Mouse (Mus musculus): ENCODE measurements around the gene Ikzf3. TPM values are rescaled to one million over a fixed set of nuclear protein-coding genes. Genes with fewer than 3 reads are reported as not detected.
A peak's percentile ranks its signal among the peaks of the same experiment; 100 is the strongest.

Gene Ikzf3
- total RNA-seq, 2 experiments from 2014 or later, result 1.4 to 3.1 TPM

DNA sequence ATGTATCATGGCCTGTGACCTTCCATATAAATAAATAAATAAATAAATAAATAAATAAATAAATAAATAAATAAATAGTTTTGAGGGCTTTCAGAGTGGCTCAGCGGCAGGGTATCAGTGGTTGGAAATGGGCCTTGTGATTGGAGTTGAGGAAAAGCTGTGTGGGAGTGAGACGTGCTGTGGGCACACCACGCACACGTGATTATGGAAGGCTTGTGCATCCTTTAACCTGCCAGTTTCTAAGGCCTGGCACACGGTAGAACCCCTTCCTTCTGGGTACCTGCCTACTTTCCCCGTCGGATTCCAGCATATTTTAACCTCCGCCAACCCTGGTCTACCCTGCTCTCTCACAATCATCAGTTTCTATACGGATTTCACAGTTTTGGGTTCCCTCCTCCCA is 88.9 kb downstream of the Ikzf3 start:
- no peak for ATAC-seq (replicated peaks; ENCODE audit: low FRiP score, poor library complexity, severe bottlenecking)

DNA sequence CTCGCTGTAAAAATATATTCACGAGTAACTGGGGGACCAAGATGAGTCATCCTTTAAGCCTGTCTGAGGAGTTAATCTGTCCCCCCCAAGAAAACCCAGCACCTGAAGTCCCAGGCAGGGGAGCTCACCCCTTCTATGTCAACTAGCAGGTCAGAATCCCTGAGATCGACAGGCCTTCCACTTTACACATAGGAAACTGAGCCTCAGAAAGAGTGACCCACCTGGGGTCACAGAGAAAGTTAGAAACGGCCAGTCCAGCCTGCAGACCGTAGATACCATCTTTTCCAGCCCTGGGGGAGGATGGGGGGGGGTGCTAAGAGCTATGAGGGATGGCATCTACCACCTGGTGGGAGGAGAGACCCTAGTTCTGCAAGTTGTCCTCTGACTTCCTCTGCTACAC is 89.3 kb downstream of the Ikzf3 start:
- no peak for ATAC-seq (replicated peaks; ENCODE audit: low FRiP score, poor library complexity, severe bottlenecking)

DNA sequence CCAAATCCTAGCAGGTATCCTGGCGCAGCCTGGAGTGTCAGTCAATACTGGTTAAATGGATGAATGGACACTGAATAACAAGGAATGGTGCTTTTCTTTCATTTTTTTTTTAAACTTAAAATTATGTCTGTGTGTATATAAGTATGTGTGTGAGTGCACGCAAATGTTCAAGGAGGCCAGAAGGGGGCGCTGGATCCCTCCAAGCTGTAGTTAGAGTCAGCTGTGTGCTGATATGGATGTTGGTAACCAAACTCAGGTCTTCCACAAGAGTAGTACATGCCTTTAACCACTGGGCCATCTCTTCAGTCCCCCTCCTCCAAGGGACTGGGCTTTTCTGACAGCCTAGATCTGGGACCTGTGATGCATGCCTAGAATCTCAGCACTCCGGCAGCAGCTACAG is 90.3 kb downstream of the Ikzf3 start:
- no peak for ATAC-seq (replicated peaks; ENCODE audit: low FRiP score, poor library complexity, severe bottlenecking)

DNA sequence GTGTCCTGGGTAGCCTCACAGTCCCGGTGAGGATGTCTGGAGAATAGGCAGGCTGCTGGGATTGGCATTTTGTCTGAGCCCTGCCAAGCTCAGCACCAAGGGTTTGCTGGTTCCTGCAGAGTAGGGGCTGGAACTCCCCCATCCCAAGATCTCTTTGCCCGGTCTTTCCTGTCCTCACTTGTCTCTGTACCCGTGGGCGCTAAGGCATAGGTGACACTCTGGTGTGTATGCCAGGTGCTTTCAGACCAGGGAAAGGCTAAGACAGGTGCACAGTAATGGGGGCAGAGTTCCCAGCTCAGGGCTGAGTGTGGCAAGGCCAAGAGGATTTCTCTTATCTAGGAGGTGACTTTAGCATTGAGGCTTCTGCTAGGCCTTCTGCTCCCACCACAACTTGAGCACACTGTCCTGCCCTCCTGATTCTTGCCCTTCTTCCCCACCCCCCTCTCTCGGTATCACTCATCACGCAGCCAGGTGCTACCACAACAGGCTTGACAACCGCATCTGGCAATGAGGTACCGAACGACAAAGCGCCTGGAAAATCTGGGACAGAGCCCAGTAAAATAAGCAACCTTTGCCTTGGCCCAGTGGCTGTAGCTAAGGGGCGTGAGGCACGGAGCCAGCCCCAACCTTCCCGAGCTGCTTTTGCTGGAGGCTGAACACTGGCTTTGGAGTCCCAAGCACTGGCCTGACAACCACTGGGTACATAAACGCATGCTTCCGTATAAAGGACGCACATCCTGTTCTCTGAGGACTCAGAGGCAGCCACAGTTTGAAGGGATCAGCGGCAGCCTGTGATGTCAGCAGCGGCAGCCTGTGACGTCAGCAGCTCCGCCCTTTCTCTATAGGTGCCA is 95.7 kb downstream of the Ikzf3 start:
- no peak for ATAC-seq (replicated peaks; ENCODE audit: low FRiP score, poor library complexity, severe bottlenecking)

DNA sequence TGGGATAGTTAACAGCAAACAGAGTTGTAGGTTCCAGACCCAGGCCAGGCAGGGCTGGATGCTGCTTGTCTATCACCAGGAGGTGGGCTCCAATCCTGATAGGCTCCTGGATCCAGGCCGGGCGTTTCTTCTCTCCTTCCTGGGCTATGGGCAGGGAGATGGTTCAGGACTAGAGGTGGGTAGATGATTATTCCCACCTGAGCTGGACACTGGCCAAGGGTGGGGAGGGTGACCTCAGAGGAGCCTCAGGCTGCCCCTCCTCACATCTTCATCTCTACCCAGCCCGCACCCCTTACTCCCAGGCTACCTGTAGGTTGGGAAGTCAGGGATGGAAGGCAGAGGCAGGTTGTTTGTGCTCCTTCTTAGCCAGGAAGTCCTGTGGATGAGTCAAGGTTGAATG is 96.4 kb downstream of the Ikzf3 start:
- ATAC-seq (replicated peaks; ENCODE audit: low FRiP score, poor library complexity, severe bottlenecking), result no peak

DNA sequence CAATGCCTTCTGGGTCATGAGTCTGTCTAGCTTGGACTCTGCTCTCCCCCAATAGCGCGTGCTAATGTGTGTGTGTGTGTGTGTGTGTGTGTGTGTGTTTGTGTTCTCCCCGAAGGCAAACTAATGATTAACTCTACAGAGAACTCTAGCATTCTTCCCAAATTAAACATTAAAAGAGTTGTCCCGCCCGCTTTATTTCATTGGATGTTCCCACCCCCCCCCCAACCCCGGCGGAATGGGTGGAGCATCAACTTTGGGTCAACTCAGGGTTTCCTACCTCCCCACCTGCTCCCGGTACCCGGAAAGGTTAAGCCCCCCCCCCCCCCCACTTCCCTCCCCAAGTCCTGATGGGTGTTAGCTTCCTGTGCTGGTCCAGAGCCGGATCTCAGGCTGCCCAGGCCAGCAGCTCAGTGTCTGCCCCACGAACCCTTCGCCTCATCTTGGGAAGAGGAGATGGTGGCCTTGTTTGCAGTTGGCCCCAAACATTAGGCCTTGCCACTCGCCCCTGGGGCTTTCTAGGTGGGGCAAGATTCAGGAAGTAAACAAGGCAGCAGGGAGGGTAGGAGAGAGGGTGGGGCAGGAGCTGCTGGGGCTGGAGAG is 97.5 kb downstream of the Ikzf3 start:
- no peak for ATAC-seq (replicated peaks; ENCODE audit: low FRiP score, poor library complexity, severe bottlenecking)

DNA sequence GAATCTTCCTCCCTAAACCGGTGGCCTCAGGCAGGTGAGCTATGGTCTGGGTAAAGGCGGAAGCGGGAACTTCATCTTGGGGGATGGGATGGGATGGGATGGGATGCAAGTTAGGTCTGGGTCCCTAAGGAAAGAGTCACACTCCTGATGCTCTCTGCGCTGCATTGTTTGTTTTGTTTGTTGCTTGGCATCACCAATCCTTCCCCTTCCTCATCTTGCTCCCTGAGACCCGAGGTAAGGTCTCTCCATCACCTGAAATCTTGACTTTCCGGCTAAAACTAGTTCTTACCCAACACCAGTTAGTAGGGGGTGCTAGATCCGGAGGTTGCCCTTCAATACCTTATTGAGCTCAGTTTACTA is 98.4 kb downstream of the Ikzf3 start:
- no peak for ATAC-seq (replicated peaks; ENCODE audit: low FRiP score, poor library complexity, severe bottlenecking)

DNA sequence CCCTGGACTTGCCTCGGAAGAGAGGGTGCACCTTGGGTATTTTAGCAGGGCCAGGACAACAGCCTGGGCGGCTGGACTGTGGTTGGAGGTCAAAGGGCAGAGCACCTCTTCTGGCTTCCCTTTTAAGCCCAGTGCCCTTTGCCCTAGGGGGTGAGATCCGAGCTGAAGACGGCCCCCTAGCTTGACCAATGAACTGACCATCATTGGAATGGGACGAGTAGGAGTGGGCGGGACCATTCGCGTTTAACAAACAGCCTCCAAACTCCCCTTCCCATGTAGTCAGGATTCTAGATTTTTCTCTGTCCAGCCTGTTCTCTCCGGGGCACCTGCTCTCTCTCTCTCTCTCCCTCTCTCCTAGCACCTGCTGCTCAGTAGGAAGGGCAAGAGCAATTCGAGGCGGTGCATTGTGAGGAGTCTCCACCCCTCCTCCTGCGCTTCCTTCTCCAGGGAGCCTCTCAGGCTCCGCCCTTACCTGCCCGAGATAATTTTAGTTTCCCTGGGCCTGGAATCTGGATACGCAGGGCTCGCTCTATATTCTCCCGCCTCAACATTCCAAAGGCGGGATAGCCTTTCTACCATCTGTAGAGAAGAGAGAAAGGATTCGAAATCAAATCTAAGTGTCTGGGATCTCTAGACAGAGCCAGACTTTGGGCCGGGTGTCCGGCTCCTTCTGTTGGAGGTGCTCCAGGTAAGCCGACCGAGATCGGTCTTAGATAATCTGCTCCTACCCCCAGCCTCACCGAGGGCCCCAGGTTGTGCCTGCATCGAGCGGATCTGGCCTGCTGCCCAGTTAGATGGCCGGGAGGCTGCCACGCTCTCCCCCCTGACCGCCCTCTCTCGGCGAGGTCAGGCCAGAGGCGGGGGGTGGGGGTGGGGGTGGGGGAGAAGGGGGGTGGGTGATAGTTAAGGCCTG is 99.0 kb downstream of the Ikzf3 start:
- ATAC-seq (replicated peaks; ENCODE audit: low FRiP score, poor library complexity, severe bottlenecking), result no peak

DNA sequence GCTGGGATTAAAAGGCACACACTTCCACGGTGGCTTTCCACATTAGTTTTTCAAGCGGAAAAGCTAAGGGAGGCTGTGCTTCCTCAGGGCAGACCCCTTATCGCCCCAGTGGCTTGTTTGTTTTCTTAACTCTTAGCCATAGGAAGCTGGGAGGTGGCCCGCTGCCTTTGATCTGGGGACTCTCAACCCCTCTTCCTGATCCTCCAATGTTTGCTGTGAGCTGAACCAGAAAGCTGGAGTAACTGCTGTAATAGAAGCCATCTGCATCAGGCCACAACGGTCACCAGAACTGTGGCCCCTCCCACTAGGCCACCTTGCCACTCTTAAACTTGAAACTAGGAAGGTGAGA is 99.6 kb downstream of the Ikzf3 start, which contains the start of gene Grb7:
Grb7 (plus strand) TSS at position 182 of the 349 bp plus-strand sequence.
- no peak for ATAC-seq (replicated peaks; ENCODE audit: low FRiP score, poor library complexity, severe bottlenecking)

DNA sequence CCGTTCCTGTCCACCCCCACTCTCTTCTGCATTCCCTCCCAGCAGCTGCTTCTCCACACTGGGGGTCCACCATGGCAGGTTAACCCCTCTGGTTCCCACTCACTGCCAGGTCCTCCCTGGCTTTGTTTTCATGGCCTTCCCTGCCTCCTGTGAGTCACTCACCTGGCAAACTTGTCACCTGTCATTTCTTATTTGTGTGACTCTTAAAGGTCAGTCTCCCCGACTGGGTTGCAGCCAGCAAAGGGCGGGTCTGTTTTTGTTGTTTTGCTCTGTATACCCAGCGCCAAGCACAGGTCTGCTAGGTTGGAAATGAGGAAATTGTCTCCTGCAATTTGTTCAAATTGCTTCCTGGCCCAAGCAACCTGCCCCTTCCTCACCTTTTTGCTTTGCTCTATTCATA is 100.2 kb downstream of the Ikzf3 start:
- ATAC-seq (replicated peaks; ENCODE audit: low FRiP score, poor library complexity, severe bottlenecking), result no peak

DNA sequence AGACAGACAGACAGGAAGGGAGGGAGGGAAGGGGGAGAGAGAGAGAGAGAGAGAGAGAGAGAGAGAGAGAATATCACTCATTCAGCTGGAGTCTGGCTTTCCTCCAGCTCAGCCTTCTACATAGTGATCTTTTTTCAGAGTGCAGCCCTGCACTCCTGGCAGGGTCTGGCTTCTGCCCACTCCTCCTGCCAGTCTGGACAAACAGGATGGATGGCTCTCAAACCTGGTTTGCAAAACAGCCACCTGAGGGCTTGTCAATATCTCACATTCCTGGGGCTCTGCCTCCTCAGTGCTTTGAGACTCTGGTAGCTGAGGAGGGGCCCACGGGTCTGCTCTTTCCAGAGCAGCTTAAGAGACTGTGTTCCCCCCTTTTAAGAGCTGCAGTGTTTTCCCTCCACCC is 100.6 kb downstream of the Ikzf3 start:
- ATAC-seq (replicated peaks; ENCODE audit: low FRiP score, poor library complexity, severe bottlenecking), result no peak

DNA sequence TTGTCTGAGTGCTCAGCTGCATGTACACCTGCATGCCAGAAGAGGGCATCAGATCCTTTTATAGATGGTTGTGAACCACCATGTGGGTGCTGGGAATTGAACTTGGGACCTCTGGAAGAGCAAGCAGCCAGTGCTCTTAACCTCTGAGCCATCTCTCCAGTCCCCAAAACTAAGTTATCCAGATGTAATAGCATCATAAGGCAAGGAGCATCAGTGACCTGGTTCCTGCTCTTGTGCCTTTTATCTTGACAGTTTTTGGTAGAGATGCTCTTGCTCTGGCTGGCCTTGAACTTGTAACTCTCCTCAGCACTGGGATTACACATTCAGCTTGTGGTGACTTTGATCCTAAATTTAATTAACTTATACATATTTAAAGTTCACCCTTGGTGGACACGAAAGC is 102.1 kb downstream of the Ikzf3 start:
- ATAC-seq (replicated peaks; ENCODE audit: low FRiP score, poor library complexity, severe bottlenecking), result no peak

DNA sequence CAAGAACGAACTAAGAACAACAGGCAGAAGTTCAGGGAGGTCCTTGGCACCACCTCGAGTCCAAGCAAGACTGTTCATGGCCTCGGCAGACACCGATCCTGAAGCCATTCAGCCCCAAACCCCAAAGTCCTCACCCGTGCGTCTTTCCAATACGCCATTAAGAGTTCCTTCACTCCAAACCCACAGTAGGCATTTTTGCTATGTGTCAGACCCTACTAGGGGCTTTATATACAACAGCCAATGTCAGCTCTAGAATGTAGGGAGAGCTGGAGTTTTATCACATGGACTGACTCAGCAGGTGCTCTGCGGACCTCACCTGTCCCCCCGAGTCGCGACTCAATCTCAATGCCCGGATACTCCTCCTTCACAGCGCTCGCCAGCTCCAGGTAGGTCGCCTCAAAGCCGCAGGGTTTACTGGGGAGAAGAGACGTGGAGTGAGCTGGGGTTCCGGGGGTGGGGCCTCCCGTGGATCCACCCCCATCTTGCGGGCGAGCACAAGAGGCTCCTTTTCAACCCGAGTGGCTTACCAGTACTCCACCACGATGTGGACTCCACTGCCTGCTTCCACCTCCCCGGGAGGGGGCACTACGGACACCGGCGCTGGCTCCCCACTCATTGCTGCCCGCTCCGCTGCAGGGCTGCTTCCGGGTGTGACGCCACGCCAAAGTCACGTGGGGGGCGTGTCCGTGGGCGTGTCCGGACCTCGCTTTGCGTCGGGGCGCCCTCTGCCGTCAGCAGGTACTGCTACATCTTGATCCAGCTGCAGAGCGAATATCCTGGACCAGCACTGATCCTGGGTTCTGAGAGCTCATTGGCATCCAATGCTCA is 107.3 kb downstream of the Ikzf3 start, which contains the start of gene Mien1:
Mien1 (minus strand) TSS at position 661 of the 828 bp plus-strand sequence.
- ATAC-seq (replicated peaks; ENCODE audit: low FRiP score, poor library complexity, severe bottlenecking), result peak; percentile 92

DNA sequence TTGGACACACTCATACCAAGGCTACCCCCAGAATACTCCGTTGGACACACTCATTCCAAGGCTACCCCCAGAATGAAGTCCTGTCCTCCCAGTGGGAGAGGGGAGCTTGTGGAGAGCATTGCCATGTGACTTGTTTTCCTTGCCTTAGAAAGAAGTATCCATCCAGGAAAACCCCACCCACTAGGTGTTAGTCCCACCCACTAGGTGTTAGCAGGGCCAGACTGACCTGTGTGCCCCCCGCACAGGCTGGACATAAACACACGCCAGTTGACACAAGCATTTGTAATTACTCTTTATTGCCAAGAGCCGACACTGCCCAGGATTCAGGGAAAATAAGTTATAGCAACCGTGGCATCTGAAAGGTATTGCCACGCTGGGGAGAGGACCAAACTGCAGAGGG is 108.4 kb downstream of the Ikzf3 start:
- ATAC-seq (replicated peaks; ENCODE audit: low FRiP score, poor library complexity, severe bottlenecking), result no peak

DNA sequence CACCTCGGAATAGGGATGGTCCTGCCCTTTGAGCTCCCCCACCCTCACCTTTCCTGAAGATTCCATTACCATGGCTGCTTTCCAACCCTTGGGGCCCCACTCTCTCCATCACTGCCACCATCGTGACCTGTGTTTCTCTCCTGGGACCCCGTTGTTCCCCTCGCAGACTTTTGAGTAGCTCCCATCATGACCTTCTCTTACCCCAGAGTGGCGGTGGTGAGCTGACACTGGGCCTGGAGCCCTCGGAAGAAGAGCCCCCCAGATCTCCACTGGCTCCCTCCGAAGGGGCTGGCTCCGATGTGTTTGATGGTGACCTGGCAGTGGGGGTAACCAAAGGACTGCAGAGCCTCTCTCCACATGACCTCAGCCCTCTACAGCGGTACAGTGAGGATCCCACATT is 110.1 kb downstream of the Ikzf3 start:
- ATAC-seq (replicated peaks; ENCODE audit: low FRiP score, poor library complexity, severe bottlenecking), result no peak

DNA sequence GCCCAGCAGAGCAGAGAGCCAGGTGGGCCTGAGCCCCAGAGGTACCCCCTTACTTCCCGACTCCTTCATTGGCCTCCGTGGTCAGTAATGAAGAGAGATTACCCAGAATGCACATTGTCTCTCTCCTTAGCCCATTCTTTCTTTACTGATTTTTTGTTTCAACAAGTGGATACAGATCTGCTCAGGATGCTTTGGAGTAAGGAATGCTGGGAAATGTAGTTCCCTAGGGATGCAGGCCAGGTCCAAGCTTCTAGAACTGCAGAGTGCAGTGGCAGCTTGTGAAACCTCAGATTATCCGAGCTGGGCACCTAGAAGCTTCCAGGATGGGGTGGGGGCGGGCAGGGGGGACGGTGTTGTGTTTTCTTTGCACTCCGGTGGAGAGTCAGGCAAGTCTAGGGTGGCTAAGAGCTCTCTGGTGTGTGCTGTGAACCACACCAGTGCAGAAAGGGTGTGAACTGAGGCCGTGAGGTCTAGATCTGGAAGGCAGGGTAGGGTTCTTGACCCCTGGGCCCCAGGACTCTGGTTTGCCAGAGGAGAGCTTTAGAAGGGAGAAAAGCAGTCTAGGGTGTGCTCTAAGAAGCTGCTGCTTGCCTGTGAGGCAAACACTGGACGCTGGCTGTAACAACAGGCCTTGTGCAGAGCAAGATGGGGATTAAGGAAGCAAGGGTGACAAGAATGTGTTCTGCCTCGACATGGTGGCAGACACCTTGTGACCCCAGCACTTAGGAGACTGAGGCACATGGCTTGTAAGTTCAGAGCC is 113.9 kb downstream of the Ikzf3 start:
- no peak for ATAC-seq (replicated peaks; ENCODE audit: low FRiP score, poor library complexity, severe bottlenecking)

DNA sequence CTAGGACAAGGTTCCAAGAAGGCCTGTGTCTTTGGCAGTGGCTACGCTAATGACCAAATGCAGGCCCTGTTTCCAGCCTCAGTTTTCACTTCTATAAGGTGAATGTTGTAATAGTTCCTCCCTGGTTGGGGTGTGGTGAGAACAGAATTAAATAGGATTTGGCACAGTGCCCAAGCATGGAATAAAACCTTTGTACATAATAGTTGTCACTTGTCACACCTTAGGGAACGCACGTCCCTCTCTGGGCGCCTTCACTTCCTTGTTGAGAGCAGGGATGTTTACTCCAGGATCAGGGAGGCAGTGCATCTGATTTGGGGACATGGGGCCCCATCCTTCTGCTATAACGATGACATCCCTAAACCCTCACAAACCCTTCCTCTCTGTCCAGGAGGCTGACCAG is 117.4 kb downstream of the Ikzf3 start:
- ATAC-seq (replicated peaks; ENCODE audit: low FRiP score, poor library complexity, severe bottlenecking), result no peak

DNA sequence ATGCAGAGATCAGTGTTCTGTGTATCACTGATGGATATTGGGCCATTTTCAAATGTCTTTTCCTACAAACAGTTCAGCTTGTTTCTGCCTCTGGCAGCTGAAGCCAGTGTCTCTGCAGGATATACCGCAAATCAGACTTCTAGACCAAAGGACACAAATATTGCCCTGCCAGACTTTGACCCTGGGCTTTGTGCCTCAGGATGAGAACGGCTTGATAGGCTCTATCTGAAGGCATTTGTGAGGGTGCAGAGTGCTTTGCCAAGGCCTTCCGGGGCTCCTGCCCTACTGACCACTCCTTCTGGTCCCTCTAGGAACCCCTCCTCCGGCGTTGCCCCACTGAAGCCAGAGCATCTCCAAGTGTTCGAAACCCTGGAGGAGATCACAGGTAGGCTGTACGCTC is 119.2 kb downstream of the Ikzf3 start:
- ATAC-seq (replicated peaks; ENCODE audit: low FRiP score, poor library complexity, severe bottlenecking), result no peak

DNA sequence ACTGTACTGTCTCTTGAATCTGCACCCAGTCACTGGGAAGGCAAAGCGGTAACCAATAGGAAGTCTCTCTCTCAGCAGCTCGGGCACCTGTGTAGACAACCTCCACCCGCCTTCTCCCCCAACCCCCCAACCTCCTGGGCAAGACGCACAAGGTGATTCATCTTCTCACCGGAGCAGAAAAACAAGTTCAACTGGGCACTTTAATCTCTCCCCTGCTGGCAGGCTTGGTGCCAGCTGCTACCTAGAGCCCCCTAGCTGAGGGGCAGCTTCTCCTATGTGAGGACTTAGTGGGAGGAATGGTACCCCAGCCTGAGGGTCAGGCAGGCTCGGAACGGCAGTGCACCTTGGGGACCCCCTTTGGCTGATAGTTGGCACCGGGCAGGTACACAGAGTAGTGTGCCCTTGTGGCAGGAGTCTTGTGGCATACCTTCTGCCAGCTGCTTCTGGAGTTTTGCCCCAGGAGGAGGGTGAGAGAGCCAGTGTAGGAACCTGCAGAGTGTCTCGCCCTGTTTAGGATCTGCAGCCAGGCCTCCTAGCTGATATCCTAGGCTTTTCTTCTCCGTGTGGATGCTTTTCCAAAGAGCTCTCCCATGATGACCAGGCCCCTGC is 126.8 kb downstream of the Ikzf3 start:
- ATAC-seq (replicated peaks; ENCODE audit: low FRiP score, poor library complexity, severe bottlenecking), result no peak

Measured in erythroblast, adult 5-6 weeks (primary cell).